Mouse (Mus musculus): ENCODE results near the gene Ogn.
"Not testable (repeated sequence)": the region's sequence is repeated elsewhere in the genome, so short reads cannot be mapped to it uniquely, and the experiment has no call there.

The Ogn gene

DNA sequence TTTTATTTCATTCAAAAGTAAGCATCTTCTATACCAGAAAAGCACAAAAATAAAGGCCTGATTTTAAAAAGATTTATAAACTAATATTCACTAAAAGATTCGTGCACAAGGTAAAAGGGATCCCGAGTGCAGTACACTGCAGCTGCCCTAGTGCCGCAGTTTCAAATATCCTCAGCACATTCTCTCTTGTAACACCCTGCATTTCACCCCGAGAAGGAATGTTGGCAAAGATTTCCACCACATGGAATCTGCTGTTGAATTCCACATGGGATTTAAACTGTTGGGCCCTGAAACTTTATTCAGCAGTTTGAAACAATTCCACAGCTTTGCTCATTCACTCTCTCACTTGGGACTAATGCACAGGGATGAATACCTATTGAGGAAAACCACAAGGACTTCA is at the start of gene Ogn:
Gene Ogn, plus strand, starts transcription at position 333 of the 400 bp plus-strand sequence.
- in situ Hi-C loops (cut with MboI; ENCODE audit: low sequenced_read_pairs), result no loop called here

DNA sequence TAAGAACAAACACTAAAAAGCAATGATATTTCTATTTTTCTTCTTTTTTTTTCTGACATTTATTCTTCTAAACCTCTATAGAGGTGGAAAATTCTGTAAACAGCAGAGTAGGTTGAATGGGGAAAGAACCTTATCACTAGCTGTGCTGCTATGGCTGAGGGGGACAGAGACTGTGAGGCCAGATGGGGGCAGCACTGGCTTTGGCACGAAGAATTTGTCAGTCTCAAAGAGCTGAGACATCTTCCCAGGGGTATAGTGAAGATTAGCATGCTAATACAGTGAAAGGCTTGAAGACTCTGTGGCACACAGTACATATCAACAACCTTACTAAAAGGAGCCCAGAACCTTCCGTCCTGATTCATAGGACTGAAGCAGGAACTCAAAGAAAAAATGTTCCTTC is 48.7 kb upstream of the Ogn start:
- in situ Hi-C loops (cut with MboI; ENCODE audit: low sequenced_read_pairs), result no loop called here

DNA sequence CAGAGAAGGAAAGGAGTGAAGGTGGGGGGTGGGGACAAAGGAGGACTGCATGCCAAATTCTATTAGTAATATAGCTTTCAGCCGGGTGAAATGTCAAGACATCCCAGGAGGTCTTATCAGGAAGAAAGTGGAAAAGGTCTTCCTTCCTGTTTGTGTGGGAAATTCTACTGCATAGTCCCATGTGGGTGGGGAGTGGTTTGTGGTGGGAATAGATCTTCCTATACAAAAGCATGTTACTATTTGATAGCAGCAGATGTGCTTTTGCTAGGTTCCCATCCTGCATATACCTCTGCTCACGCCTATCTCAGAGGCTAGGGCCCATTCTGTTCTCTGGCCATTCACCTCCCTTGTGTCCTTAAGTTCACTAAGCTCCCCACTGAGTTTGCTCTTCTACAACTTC is 47.0 kb upstream of the Ogn start:
- in situ Hi-C loops (cut with MboI; ENCODE audit: low sequenced_read_pairs), result no loop called here

DNA sequence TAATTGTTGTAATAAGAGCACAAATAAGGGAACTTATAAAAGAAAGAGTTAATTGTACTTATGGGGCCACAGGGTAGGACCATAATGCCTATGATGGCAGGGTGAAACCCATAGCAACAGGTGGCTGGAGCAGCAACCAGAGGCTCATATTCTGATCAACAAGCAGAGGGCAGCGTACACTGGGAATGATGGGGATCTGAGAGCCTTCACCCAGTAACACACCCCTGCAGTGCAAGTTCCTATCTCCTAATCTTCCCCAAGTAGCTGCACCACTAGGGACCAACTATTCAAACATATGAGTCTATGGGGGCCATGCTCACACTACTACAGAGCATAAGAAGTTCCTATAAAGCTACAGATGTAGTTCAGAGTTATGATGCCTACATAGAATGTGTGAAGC is 43.5 kb upstream of the Ogn start:
- in situ Hi-C loops (cut with MboI; ENCODE audit: low sequenced_read_pairs), result no loop called here

DNA sequence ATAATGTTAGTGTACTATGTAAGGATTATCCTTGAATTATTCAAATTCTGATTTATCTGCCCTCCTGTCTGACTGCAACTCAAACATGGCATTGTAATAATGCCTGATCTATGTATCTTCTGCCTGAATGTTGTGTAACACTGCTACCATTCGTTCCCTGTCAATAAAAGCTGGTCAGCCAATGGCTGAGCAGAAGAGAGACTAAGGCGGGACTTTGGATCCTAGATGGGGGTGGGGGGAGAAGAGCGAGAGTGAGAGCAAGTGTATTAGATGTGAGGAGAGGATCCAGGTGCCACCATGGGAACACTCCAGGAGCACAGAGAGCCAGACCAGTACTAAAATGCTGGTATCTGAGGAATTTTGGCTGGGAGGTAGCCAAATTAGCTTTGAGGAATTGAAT is 37.5 kb upstream of the Ogn start:
- in situ Hi-C loops (cut with MboI; ENCODE audit: low sequenced_read_pairs), result no loop called here

DNA sequence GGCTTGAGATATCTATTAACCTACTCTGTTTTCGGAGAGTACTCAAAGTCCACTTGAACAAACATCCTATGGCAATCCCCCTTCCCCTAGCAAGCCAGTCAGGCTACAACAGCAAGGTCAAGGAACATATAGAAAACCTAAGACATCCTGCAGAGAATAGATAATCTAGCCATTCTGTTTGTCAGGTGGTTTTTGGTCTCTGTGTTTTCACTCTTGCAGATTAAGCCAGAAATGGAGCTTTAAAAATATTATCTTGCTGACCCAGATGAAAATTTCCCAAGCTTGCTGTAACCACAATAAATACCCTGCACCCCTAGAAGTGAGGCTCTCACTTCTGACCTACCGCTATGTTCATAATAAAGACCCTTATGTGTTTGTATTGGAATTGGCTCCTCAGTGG is 36.4 kb upstream of the Ogn start:
- in situ Hi-C loops (cut with MboI; ENCODE audit: low sequenced_read_pairs), result no loop called here

DNA sequence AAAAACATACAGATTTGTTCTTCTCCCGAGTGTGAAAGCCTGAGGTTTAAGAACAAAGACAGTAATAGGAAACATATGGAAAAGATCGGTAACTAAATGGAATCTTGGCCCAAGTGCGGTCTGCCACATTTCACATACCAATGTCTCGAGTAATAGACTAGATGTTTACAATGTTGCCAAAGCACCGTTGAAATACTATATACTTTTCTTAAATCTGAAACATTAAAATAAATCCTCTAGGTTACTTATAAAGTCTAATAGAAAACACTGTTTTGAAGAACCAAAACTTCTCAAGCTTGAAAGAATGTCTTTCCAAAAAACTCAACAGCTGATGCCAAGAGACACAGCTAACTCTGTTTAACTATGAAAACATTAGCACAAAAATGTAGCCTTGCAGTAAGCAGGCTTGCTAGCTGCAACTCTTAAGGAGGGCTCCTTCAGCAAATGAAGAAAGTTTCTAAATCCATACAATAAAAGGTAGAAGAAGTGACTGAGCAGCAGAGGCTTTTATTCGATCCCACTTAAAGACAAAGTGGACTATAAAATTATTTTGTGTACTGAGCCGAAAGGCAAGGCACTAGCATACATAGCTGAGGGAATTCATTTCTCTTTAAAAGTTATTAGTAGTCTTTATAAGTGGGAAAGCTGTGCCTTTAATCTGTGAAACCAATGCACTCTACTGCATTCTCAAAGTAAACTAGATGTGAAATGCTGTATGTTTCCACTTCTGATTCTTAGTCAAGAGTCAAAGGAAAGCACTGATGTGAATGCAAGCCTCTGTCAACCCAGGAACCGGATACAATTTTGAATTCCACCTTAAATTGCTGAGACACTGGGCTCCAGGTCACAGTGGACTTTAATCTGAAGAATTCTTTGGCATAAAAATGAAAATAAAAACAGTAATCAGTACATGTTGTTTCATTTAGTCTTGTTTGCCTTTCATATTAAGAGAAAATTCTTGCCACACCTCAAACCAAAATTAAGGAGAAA is 26.0 kb upstream of the Ogn start, which contains the start of gene Omd:
Gene Omd, plus strand, starts transcription at position 922 of the 990 bp plus-strand sequence.
- in situ Hi-C loops (cut with MboI; ENCODE audit: low sequenced_read_pairs), result no loop called here

DNA sequence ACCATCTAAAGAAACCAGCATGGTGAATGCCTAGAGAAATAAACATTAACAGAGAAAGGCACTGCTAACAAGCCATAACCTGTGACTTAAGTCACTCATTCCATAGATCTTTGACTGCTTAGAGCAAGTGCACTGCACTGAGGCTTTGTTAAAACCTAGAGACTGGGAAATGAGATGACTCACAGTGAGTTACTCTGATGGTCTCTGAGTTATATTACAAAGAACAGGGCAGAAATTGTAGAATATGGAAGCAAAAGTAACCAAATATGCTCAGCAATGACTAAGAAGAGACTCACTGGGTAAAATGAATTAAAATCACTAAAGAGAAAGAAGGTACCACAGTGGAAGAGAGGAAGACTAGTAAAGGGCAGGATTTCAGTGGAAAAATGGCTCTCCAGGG is 24.0 kb upstream of the Ogn start:
- in situ Hi-C loops (cut with MboI; ENCODE audit: low sequenced_read_pairs), result no loop called here

DNA sequence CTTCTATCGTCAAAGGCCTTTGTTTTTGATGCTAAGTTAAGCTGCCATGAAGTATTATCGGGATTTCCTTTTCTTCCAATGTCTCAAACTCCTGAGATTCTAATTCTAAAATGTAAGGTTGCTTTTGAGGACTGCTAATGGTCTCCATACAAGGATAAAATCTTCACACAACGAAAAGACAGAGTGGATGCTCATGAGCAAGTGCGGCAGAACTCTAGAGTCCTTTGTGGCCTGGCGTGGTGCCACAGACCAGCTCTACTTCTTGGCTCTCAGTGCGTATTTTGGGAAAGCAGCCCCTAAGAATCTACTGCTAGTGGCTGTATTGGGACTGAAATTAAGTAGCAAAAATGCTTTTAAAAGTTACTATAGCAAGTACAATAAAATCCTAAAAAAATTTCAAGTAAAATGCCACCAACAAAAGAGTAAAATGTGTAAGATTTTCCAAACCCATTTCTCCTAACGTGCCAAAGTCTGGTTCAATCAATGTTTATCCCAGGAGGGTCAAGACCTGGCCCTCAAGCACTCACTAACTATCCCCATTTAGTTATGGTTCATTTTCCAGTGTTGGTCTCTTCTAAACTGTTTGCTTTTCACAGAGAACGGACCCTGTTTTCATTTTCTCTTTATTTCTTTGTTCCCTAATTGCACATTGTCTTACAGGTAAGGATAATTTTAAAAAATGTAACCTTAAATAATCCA is 23.4 kb upstream of the Ogn start:
- in situ Hi-C loops (cut with MboI; ENCODE audit: low sequenced_read_pairs), result no loop called here

DNA sequence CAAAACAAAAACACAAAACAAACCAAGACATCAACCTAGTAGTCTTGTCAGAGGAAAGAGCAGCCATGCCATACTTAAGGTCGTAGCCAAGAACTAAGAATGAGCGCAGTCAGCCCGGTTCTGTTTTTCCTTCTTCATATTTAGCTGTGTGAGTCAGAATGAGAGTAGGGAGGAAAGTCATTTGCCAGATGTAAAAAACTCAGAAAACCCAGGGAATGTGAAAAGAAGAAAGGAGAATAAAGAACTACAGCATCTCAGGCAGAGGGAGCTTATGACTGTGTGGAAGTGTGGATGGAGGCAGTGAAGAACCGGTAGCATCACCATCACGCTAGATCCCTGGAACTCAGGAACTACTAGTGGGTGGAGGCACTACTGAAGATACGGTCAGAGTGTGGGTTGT is 21.8 kb upstream of the Ogn start:
- in situ Hi-C loops (cut with MboI; ENCODE audit: low sequenced_read_pairs), result no loop called here

DNA sequence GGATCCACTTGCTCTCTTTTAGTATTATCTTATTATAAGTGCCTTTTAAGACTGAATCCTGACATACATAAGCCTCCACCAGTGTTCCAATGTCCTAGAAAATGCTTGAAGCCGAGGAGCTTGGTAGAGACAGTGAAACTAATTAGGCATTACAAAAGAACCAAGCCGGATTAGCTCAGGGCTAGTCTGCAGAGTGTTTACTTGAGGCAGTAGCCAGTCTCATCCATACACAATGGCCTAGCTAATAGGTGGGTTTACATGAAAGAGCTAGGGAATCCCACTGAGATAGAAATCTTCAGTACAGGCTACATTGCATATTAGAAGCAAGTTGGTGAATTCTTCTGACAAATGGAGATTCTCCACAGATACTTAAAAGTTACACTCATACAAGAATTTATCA is 5.3 kb upstream of the Ogn start:
- in situ Hi-C loops (cut with MboI; ENCODE audit: low sequenced_read_pairs), result not testable (repeated sequence)

DNA sequence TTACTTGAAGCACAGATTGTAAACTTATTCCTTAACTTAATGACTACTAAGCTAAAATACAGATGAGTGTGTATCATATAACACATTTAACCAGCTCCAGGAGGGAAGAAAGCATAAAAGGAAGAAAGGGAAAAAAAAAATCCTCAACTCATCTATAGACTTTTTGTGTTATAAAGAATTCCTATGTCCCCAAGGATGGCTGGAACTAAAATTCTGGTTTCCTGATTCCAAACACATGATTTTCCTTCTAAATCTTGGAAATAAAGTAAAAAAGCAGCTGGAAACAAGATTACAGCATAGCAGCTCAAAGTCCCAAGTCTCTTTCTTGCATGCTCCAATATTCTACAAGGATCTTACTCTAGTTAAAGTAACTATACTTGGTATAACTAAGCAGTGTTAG is 4.2 kb upstream of the Ogn start:
- in situ Hi-C loops (cut with MboI; ENCODE audit: low sequenced_read_pairs), result no loop called here

DNA sequence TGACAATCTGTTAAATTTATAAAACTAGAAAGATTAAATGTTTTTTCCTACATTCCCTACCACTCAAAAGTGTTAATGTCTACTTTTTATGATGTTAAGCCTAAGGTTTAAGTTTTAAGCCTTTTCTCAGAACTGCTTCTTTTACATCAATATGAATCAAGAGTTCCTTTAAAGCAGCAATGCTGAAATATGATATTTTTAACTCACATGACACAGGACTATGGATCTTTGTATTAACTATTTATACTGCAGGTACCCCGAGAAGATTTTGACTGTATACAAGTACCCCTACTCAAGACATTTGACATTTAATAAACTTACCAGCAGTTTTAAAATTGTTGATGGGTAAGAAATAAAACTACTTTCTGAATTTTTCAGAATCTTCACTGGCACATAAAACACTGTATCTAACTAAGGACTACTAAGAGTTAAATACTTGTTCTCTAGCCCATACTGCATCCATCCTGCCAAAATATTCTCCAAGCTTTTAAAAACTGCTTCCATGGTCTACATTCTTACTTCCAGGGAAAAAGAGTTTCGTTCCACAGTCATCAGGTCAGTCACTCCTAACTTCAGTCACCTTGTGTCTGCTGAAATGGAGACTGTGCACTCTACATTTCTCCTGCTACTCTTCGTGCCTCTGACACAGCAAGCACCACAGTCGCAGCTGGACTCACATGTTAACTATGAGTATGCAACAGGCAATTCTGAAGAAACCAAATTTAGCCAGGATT is 910 bp downstream of the Ogn start:
- in situ Hi-C loops (cut with MboI; ENCODE audit: low sequenced_read_pairs), result no loop called here

DNA sequence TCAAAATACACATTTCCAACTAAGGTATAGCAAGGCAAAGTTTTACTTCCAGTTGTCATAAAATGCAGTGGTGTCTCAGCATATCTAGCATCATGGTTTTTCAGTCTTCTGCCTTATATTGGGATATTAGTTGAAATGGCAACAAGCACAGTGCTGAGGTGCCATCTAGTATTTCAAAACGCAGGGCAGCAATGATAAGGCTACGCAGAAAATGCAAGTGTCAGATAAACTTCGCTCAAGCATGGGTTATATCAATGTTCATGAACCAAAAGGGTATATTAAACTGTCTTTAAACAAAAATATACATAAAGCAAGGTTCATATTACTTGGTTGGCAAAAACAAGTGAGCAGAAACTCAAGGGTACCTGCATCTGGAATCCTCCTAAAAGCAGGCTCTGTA is 9.2 kb downstream of the Ogn start:
- in situ Hi-C loops (cut with MboI; ENCODE audit: low sequenced_read_pairs), result no loop called here

DNA sequence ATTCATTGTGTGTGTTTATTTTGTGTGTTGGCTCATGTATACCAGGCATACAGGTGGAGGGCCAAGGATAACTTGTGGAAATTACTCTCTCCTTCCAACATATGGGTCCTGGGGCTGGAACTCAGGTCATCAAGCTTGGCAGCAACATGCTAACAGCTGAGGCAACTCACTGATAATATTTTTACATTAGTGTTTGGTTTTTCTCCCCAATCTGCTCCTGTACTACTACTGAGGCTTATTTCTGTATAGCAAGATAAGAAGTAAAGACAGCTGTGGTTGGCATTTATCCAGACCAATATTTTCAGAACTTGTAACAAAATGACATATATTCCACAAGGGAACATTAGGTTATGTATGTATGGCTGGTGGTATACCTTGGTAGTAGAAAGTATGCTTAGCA is 10.5 kb downstream of the Ogn start:
- in situ Hi-C loops (cut with MboI; ENCODE audit: low sequenced_read_pairs), result no loop called here

DNA sequence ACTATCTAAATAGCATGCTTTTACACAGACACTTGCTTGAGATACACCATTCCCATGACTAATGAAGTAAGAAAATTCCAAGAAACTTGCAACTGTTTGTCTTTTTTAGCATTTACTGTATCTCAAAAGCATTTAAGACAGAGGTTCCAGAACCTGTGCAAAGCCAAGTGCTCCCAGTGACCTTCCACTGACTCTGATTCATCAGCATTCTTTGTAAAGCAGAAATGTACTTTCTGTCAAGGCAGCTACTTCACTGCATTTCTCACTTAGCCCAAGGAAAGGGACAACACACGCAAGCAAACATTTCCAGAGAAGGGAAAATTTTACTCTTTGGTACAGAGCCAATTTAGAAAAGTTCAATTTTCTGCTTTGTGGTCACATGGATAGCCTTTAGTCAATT is 15.4 kb downstream of the Ogn start:
- in situ Hi-C loops (cut with MboI; ENCODE audit: low sequenced_read_pairs), result no loop called here

DNA sequence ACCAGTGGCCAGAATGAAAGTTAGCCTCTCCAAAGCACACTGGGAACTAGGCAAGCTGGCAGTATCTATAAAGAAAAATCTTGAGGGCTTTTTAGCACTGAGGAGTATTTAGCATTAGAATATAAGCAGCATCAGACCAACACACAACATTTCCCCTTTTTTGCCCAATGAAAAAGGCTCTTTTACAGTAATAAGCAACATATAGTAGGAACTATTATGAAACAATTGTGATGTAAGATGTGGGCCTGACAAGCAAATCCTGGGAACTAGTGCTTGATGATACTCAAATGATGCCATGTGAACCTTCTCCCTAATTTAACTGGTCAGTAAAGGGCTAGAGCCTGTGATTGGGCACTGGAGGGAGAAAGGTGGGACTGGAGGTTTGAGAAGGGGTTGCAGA is 20.3 kb downstream of the Ogn start:
- in situ Hi-C loops (cut with MboI; ENCODE audit: low sequenced_read_pairs), result no loop called here

DNA sequence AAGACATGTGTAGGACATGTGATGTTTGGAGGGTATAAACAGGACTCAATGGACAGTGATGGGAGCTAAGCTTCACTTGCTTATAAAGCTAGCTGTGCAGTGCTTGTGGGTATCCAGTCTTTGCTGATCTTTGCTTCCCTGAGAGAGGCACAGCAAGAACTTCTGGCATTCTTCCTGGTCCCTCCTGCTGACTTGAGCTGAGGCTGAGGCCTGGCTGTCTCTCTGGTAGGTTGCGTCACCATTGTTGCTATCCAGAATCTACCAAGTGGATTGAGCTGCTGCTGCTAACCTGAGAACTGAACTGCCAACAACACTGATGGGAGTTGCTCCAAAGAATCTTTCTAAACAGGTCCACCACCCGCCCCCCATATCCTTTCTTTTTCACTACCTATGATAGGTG is 21.2 kb downstream of the Ogn start:
- in situ Hi-C loops (cut with MboI; ENCODE audit: low sequenced_read_pairs), result no loop called here

DNA sequence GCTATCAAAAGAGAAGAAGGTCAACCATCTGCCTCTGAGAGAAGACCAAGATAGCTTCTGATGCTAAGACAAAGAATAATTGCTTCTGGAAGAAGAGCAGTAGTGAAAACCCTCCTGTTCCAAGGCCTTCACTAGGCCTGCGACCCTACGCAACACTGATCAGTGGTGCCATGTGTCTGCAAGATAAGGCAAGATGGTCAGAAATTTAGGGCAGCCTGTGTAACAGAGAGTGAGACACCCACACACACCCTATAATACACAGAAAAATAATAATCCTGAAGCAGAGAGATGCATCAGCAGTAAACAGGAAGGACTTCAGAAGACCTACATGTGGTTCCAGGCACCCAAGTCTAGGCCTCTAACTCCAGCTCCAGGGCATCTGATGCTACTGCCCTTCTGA is 32.1 kb downstream of the Ogn start:
- in situ Hi-C loops (cut with MboI; ENCODE audit: low sequenced_read_pairs), result loop anchor here (5.0 kb wide), 1 partner anchor 188 kb away; no protein-coding TSS in a partner anchor

DNA sequence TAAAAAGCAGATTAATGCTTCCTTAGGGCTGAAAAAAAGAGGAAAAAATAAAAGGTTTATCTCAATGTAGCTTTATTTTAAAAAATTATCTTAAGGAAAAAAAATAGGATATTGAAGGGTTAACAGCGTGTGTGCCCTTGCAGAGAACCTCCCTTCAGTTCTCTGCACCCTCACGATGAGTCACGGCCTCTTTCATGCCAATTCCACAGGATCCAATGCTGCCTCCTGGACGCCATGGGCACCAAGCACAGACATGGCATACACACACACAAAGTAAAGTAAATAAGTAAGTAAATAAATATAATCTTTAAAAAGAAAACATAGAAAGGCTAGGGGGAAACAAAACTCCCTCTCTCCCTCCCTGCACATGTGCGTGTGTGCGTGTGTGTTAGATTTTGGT is 34.8 kb downstream of the Ogn start:
- in situ Hi-C loops (cut with MboI; ENCODE audit: low sequenced_read_pairs), result loop anchor here (5.0 kb wide), 1 partner anchor 190 kb away; no protein-coding TSS in a partner anchor

DNA sequence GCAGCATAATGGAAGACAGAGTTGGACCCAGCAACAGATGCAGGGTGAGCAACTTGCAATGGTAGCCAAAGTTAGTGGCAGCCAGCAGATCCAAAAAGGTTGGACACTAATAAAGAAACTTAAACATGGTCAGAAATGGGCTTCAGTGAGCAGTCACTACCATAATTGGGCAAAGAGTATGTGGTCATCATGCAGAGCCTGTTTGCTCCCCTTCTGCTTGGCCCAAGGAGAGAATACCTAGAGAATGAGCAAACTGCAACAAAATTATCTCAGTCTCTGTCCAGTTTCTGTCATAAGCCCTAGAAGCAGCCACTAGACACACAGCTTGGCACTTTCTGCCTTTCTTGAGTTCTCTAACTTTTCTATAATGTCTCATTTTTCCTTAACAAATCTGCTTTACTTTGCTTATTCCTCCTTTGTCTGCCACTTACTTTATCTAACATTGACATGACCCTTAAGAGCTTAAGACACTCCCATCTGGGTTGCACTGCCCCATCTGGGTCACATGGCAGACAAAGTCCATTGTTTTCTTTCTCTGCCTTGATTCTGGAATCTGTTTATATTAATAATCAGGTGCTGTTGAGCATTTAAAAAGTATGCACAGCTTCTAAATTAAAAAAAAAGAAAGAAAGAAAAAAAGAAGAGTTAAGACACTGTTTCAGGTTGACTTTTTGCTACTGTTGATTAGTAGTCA is 36.0 kb downstream of the Ogn start:
- in situ Hi-C loops (cut with MboI; ENCODE audit: low sequenced_read_pairs), result loop anchor here (5.0 kb wide), 1 partner anchor 192 kb away; no protein-coding TSS in a partner anchor
